In the genomic region with DNA sequence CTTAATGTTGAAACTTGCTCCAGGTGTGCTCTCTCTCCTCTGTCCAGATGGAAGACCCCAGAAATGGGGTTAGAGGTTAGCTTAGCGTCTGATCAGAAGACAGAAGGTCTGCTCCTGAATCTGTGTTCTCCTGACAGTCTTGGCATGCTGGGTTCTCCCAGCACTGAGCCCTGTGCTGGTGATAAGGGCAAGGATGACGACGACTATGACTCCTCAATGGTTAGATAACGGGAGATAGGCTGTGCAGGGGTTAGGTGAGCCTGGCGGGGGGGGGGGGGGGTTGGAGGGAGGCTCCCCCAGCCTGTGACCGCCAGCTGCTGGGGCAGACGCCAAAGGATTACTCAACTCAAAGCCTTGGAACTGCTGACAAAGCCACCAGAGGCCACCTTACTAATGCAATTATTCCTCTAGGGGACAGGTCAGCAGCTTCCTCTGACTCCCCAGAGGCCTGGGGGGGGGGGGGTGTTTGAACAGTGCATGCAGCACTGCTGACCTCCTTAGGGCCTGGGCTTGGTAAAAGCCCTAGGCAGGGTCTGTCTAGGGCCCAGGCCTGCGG, we compare ENCODE assay signal across 22 mouse cellular contexts. TPM values are rescaled to one million over a fixed set of nuclear protein-coding genes. Genes with fewer than 3 reads are reported as not detected.
DNase-seq lines count a peak whose midpoint lies in the region; ATAC-seq and TF ChIP-seq lines count a peak whose summit lies in the region.
"Had no signal": no experiment of that assay in that cellular context is flagged by ENCODE, and none has a peak within 500 bp of the region (broad histone marks: within the 10 kb centered on the region; RNA-seq: fewer than 3 reads in every experiment).

No protein-coding gene starts in this region.

- no peaks in the 10 kb centered on the region for H3K79me2 ChIP-seq in CH12.LX (replicated peaks; ENCODE audit: control insufficient read depth, extremely low read depth, insufficient read depth, poor library complexity, severe bottlenecking)

- H3K9ac ChIP-seq in heart, embryonic 12.5 days: 0 out of 2 replicates have a peak overlapping the region, but pooled peaks have one; percentile 3
- H3K9ac ChIP-seq in CH12.LX (ENCODE audit: insufficient read depth, low read depth): no peak overlapping the region
- H3K9ac ChIP-seq: embryonic facial prominence, embryonic 13.5 days; heart, embryonic 15.5 days; hindbrain, embryonic 12.5 days; midbrain, embryonic 13.5 days had no signal

- no peak for TF ChIP-seq CTCF in CH12.LX (conservative IDR thresholded peaks at IDR 0.05 in 1 of 2, IDR thresholded peaks at IDR 0.05 in 1 of 2; ENCODE audit: low read depth in 2 of 2, low read length in 2 of 2)

- no peak overlapping the region for H3K4me3 ChIP-seq in heart, embryonic 12.5 days
- H3K4me3 ChIP-seq in CH12.LX (replicated peaks in 1 of 3; ENCODE audit: low read depth in 2 of 3, low read length in 2 of 3, poor library complexity in 1 of 3): no peak overlapping the region
- H3K4me3 ChIP-seq: embryonic facial prominence, embryonic 13.5 days; heart, embryonic 15.5 days; hindbrain, embryonic 12.5 days; midbrain, embryonic 13.5 days; myocyte had no signal

- dilution Hi-C loops in CH12.LX (cut with MboI; ENCODE audit: extremely low pct_ligation_motif_present, extremely low pct_unique_long_range_greater_than_20kb, low sequenced_read_pairs): no loop called here

- no peak for TF ChIP-seq EP300 in CH12.LX (IDR thresholded peaks at IDR 0.05; ENCODE audit: low read length)

- H3K4me2 ChIP-seq in heart, embryonic 12.5 days: no peak overlapping the region
- no peak overlapping the region for H3K4me2 ChIP-seq in CH12.LX (ENCODE audit: insufficient read depth, low read depth, poor library complexity, severe bottlenecking)
- H3K4me2 ChIP-seq: embryonic facial prominence, embryonic 13.5 days; heart, embryonic 15.5 days; hindbrain, embryonic 12.5 days; midbrain, embryonic 13.5 days had no signal

- DNase-seq in heart, adult 8-10 months (ENCODE audit: low spot score): no peak
- DNase-seq in CH12.LX (ENCODE audit: extremely low read depth): no peak
- peak; percentile 86 for DNase-seq in adrenal gland, postnatal 14 days
- peak; percentile 86 for DNase-seq in retina, postnatal 1 day
- no peak for DNase-seq in kidney, postnatal 36 days
- no peak for DNase-seq in ovary, postnatal 14 days (ENCODE audit: low spot score)
- DNase-seq in gastrocnemius, postnatal 36 days: no peak
- DNase-seq: B cell, adult 2 months; cerebellum, adult 11-12 months; gastrocnemius, postnatal 25 days; kidney, adult 2 months; layer of hippocampus, postnatal 36 days; lung, adult 18-20 months; right cerebral cortex, postnatal 25 days had no signal

- in situ Hi-C loops in CH12.LX (cut with MboI; ENCODE audit: low pct_ligation_motif_present, low pct_unique_long_range_greater_than_20kb, low sequenced_read_pairs): no loop called here

- peaks cover 22% of the 10 kb centered on the region for H3K4me1 ChIP-seq in heart, embryonic 12.5 days (replicated peaks)
- H3K4me1 ChIP-seq in CH12.LX (ENCODE audit: control insufficient read depth in 1 of 2, insufficient read depth in 2 of 2): peaks cover 4 to 35% of the 10 kb centered on the region in 2 experiments; a peak in 3 of 4 replicates

- no peak overlapping the region for H3K27ac ChIP-seq in heart, embryonic 12.5 days (ENCODE audit: poor library complexity, severe bottlenecking)
- no peak overlapping the region for H3K27ac ChIP-seq in CH12.LX (ENCODE audit: insufficient read depth, low read depth)
- H3K27ac ChIP-seq: embryonic facial prominence, embryonic 13.5 days; heart, embryonic 15.5 days; midbrain, embryonic 13.5 days had no signal

- no peak for TF ChIP-seq POLR2A in CH12.LX (IDR thresholded peaks at IDR 0.05; ENCODE audit: low read depth, low read length)

- H3K9me3 ChIP-seq in heart, embryonic 12.5 days (replicated peaks): no peaks in the 10 kb centered on the region
- no peaks in the 10 kb centered on the region for H3K9me3 ChIP-seq in CH12.LX (replicated peaks; ENCODE audit: low read length)
- H3K9me3 ChIP-seq: embryonic facial prominence, embryonic 13.5 days; heart, embryonic 15.5 days; hindbrain, embryonic 12.5 days; midbrain, embryonic 13.5 days had no signal

- H3K36me3 ChIP-seq in heart, embryonic 12.5 days: no peaks in the 10 kb centered on the region
- H3K36me3 ChIP-seq in CH12.LX (replicated peaks in 1 of 2; ENCODE audit: control insufficient read depth in 1 of 2, insufficient read depth in 1 of 2, low read length in 1 of 2): no peaks in the 10 kb centered on the region
- H3K36me3 ChIP-seq: embryonic facial prominence, embryonic 13.5 days; heart, embryonic 15.5 days; hindbrain, embryonic 12.5 days; midbrain, embryonic 13.5 days had no signal

- WGBS in heart, embryonic 12.5 days: 26% methylated on average over 7 of the region's 8 CpGs

- TF ChIP-seq RAD21 in CH12.LX (IDR thresholded peaks at IDR 0.05; ENCODE audit: low read depth, low read length): no peak

- no peaks in the 10 kb centered on the region for H3K27me3 ChIP-seq in heart, embryonic 12.5 days (replicated peaks)
- H3K27me3 ChIP-seq in CH12.LX (replicated peaks): no peaks in the 10 kb centered on the region
- H3K27me3 ChIP-seq: embryonic facial prominence, embryonic 13.5 days; heart, embryonic 15.5 days; hindbrain, embryonic 12.5 days; midbrain, embryonic 13.5 days had no signal

- no peak for ATAC-seq in heart, embryonic 12.5 days (ENCODE audit: insufficient number of reproducible peaks, low FRiP score)
- ATAC-seq: midbrain, embryonic 13.5 days had no signal

- intact Hi-C loops in gastrocnemius, postnatal 36 days (cut with DNase I): no loop called here

TF ChIP-seq in CH12.LX, 34 proteins besides CTCF, POLR2A, EP300 and RAD21:
- TF ChIP-seq MAZ (IDR thresholded peaks at IDR 0.05; ENCODE audit: low read depth, low read length) (no peak), ETS1 (conservative IDR thresholded peaks at IDR 0.05; ENCODE audit: low read depth, low read length) (0 out of 2 replicates have a peak, but pooled peaks have one; percentile 14), JUN (IDR thresholded peaks at IDR 0.05; ENCODE audit: insufficient read depth, low read depth, low read length) (no peak)

RNA-seq across cellular contexts. Expression of a gene that starts 7.9 kb away (rescaled TPM):
- polyA plus RNA-seq in heart, embryonic 12.5 days (2016; fragmentation: Nextera tagmentation; extraction: Ambion mirVana): 0.09 TPM in 1 of 2 replicates, not detected in the other
- not detected for total RNA-seq in heart, adult 8-10 months (2022)
- total RNA-seq in CH12.LX (2012; rRNA removed): 0.13 TPM in 1 of 2 replicates, not detected in the other
- not detected in 2 replicates for total RNA-seq in CH12.LX (2014; rRNA removed)
- not detected in 2 replicates for polyA plus RNA-seq in CH12.LX (2012; ENCODE audit: insufficient read length, low read depth)
- 0.53 TPM in 1 of 2 replicates, not detected in the other for total RNA-seq in adrenal gland, postnatal 14 days (2021)
- not detected for total RNA-seq in gastrocnemius, postnatal 36 days (2021)
- total RNA-seq: common myeloid progenitor, adult 5-6 weeks; gastrocnemius, postnatal 25 days; layer of hippocampus, postnatal 36 days; neutrophil, adult 5-6 weeks had no signal
- polyA plus RNA-seq: heart, embryonic 15.5 days; midbrain, embryonic 13.5 days; myocyte had no signal

Comparison
In these comparisons a context has a peak if more than half of its experiments do, and no peak if none do; other contexts are left out.
1. DNase-seq: peak in adrenal gland, postnatal 14 days (single experiment) and retina, postnatal 1 day (single experiment); none in heart, adult 8-10 months (single experiment), CH12.LX (single experiment), kidney, postnatal 36 days (0 of 2), ovary, postnatal 14 days (single experiment) and gastrocnemius, postnatal 36 days (0 of 2).